Mouse (Mus musculus) cerebellum, adult 2 months (tissue): ENCODE data around the gene Gm26620.

Experiments
- CTCF ChIP-seq: fragments of 200-500 bp; IDR thresholded peaks from 2 replicates; pipeline ENCODE4 v1.5.1; 2011; ENCODE audit warnings: low read depth, mild to moderate bottlenecking, control low read depth, low read length, moderate library complexity, borderline replicate concordance; ENCODE audit not compliant: insufficient read depth
- POLR2A ChIP-seq: fragments of 200-500 bp; IDR thresholded peaks from 2 replicates; pipeline ENCODE4 v1.6.1; 2011; ENCODE audit warnings: low read length, control low read depth, borderline replicate concordance; ENCODE audit not compliant: insufficient read depth

DNA sequence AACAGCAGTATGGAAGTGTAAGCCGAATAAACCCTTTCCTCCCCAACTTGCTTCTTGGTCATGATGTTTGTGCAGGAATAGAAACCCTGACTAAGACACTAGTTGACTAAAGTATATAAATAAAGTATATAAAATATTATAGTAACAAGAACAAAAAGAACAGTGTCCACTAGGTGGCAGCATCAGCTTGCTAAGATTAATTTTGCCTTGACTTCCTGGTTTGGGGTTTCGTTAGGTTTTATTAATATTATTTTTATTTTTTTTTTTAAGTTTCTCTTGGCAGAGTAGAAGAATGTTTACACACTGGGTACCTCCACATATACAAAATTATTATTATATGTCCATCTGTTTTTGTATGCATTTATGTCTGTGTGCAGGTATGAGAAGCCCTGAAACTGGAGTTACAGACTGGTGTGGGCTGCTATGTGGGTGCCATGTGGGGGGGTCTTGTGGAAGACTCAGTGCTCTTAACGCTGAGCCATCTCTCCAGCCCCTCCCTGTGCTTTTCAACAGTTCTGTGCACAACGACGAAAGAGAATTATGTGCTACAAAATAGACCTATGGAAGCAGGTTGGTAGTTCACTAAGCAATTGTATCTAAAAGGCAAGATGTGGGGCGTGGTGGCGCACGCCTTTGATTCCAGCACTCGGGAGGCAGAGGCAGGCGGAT lies 16.1 kb downstream of the Gm26620 start:
- TF ChIP-seq CTCF (peak; percentile 37; the same call in 1 of the 2 replicates), POLR2A (no peak)
